Mouse (Mus musculus): ENCODE results near the gene Klhl26. TPM values are rescaled to one million over a fixed set of nuclear protein-coding genes. Genes with fewer than 3 reads are reported as not detected.

The Klhl26 gene
- total RNA-seq, 2 experiments from 2014 or later = 35.6 to 38.4 TPM

DNA sequence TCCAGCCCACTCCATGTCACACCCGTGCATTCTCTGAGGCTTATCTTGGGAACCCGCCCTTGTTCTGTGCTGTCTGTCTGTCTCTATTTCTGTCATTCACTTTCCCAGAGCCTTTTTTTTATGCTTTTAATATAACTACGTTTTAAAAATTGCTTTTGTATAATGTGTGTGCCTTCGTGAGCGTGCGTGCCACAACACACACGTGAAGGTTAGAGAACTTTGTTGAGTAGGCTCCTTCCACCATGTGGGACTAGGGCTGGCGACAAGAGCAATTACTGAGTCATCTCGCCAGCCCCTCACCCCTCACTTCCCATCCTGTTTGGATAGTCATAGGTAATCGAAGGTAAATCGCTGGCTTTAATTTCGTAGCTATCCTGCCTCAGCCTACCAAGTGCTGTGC, 25.8 kb upstream of the Klhl26 start:
- DNase-seq (ENCODE audit: low spot score in 2 of 2) = no peak

DNA sequence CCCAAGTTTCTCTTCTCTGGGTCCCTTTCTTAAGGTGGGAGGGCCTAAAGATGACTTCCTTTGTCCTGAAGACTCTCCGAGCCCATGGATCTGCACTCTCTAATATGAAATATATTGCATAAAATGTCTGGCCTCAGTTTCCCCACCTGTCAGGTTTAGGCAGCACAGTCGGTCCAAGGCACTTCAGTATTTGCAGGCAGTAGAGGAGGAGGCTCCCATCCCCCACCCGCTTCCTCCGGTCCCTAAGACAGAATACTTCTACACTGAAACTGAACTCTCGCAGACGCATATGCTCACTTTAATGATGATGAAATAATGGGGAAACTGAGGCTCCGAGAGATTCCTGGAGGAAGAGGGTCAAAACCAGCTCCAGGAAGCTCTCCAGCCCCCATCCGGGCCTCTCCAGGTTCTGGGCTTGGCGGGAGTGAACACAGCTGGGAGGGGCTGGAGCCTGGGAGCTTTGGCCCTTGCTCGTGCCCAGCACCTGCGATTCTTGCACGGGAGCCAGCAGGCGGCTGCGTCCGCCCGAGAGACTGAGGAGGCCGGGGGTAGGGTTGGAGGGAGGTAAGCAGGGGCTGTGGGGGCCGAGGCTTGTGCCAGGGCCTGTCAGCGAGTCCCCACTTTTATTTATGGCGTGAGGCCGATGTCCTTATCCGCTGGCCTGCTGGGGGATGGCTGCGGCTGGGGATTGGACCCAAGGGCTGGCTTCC, 25.2 kb upstream of the Klhl26 start:
- DNase-seq (ENCODE audit: low spot score in 2 of 2) = no peak

DNA sequence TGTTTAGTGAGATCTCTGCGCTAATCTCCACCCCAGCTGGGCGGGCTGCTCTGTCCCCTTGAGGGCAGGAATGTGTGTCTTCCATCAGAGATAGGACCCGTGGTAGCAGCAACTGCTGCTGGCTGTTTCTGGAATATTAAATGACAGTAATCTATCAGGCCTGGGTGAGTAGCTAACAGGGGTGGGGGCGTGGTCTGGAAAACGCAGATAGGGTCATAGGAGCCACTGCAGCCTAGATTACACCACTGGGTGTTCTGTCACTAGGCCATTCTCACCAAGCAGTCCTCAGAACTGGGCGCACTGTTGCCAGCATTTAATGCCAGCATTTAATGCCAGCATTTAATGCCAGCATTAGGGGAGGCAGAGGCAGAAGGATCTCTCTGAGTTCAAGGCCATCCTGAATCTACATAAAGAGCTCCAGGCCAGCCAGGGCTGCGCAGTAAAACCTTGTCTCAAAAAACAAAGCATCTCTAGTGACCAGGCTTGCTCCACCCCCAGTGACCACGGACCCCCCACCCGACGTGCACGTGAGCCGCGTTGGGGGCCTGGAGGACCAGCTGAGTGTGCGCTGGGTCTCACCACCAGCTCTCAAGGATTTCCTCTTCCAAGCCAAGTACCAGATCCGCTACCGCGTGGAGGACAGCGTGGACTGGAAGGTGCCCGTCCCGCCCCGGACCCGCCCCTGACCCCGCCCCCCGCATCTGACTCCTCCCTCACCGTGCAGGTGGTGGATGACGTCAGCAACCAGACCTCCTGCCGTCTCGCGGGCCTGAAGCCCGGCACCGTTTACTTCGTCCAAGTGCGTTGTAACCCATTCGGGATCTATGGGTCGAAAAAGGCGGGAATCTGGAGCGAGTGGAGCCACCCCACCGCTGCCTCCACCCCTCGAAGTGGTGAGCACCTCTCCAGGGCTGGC, 23.9 kb upstream of the Klhl26 start:
- no peak for DNase-seq (ENCODE audit: low spot score in 2 of 2)

DNA sequence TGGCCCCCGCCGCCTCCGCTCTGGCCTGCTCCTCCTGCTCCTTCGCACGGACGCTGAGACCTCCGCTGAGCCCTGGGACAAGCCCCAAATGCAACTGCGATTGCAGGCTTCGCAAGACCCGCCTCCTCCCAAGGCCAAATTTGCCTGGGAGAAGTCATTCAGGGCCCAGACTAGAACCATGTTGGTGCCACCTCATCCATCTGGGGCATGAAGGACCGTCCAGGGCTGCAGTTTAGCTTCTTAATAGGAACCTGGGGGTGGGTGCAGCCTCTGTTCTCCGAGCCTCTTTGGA, 18.9 kb upstream of the Klhl26 start:
- no peak for DNase-seq (ENCODE audit: low spot score in 2 of 2)

DNA sequence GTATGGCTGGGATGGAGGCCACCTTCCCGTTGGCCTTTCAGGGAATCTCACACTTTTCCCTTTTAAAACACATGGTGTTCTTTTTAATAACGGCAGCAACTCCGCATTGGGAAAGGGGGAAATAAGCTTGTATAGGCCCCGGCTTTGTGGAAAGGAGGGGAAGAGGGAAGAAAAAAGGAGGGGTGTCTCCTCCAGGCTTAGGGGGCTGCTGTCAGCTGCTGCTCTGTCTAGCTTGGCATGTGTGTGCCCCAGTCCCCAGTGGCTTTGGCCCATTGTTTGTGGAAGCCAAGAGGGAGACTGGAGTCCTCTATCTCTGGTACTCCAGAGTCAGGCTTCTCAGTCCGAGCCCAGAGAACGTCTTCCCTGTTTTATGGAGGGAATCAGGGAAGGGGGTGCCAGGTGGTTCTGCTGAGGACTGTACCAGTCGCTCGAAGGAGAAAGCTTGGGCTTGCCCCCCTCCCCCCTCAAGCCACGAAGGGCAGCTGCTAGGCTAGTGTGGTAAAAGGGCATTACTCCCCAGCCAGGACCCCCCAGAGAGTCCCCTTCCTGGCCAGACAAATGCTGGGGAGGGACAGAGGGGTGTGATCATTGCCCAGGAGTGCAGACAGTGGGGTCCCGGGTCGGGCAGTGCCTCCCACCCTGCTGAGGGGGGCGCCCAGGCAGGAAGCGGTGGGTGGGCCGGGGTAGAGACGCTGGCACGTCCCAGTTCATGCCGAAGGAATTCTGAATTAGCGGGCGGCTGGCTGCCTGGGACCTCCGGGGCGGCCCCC, 18.4 kb upstream of the Klhl26 start:
- DNase-seq (ENCODE audit: low spot score in 2 of 2) = no peak

DNA sequence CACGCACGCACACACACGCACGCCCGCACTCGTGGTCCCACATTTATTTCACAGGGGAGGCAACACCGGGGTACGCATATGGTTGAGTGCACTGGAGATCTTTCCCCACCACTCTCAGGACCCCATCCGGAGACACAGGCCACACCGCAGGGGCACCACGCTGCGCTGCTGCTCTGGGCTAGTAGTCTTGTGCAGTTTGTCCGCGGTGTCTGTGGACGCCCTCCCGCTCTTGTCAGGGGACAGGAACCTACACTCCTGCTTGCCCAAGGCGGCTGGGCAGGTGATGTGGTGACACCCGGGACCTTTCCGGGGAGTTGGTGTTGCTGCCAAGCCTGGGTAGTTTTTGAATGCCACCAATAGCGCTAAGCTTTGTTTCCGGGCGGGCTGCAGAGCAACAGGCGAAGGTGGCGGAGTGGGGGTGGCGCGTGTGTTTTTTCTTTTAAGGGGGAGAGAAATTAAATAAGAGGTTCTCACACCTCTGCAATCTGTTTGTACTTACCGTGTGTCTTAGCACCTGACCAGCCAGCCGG, 17.7 kb upstream of the Klhl26 start:
- DNase-seq (ENCODE audit: low spot score in 2 of 2) = no peak

DNA sequence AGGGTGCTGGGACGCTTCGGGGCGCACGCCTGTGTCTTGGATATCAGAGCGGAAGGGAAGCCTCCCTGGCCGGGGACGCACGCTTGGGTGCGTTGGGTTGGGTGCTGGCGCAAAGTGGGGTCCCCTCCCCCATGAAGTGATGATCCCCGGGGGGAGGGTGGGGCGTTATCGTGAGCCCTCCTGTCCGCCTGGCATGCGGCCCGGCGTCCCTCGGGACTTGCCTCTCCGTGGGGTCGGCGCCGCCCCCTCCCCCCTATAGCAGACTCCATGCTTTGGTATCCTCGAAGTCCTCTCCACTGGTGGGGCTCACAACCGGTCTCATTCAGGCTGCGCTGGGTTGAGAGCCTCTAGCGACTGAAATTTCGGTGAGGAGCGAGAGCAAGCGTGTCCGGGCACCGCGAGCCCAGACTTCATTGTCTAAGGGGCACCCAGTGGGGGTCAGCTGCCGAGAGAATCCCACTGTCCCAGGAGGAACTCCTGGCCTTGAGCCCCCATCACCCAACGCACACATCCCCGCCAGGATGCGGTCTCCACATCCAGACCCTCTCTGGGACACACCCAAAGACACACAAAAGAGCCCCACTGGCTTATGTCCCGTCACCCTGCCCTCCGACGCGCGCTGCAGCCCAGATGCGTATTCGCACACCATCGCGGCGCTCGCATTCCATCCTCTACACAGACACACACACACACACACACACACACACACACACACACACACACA, 17.1 kb upstream of the Klhl26 start:
- DNase-seq (ENCODE audit: low spot score in 2 of 2) = no peak

DNA sequence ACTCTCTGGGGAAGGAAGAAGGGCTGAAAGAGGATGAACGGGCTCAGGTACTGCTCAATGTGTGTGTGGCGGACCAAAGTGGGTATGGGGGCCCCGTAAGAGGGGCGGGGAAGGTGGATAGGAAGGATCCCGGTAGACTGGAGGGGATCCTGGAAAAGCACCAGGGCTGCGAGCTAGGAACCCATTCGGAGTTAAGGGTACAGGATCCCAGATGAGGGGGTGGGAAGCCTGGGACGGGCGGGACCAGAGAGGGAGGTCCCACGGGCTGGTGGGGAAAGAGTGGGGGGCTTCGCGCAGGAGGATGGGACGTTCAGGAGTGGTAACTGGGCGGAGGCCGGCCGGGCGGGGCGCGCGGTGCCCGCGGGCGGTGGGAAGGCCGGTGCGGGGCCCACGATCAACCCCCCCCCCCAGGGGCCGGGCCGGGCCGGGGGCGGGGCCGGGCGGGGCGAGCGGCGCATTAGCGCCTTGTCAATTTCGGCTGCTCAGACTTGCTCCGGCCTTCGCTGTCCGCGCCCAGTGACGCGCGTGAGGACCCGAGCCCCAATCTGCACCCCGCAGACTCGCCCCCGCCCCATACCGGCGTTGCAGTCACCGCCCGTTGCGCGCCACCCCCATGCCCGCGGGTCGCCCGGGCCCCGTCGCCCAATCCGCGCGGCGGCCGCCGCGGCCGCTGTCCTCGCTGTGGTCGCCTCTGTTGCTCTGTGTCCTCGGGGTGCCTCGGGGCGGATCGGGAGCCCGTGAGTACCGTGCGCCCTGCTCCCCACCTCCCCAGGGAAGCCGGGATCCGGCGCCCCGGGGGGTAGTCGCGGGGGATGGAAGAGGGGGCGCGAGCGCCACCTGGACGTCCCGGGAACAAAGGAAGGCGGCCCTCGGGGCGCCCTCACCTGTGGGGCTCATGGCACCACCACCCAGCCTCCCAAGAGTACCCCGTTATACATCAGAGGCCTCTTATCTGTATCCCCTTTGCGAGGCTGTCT, 16.2 kb upstream of the Klhl26 start, which contains the start of gene Crlf1:
Crlf1 (plus strand) TSS at position 495 of the 977 bp plus-strand sequence.
- no peak for DNase-seq (ENCODE audit: low spot score in 2 of 2)

DNA sequence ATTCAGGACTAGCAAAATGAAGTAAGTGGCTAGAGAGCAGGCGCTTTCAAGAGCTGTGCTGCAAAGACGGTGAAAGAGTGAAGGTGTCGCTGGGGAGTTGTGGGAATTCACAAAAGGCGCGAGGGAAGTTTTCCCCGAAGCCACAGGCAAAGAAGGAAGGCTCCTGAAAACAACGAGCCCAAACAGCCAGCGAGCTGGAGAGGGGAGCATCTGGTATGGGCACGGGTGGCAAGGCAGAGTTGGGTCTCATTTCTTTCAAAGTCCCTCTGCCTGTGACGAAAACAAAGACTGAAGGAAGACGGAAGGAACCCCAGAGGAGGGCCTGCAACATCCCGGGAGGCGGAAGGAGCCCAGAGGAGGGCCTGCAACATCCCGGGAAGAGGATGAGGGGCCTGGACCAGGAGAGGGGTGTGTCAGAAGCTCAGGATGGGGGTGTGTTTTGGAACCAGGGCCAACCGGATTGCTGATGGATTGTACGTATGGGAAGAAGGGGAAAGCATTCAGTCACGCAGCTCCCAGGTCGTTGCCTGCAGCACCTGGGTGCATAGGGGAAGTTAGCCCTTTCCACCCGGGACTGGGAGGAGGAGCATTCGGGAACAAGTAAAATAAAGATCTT, 14.2 kb upstream of the Klhl26 start:
- no peak for DNase-seq (ENCODE audit: low spot score in 2 of 2)

DNA sequence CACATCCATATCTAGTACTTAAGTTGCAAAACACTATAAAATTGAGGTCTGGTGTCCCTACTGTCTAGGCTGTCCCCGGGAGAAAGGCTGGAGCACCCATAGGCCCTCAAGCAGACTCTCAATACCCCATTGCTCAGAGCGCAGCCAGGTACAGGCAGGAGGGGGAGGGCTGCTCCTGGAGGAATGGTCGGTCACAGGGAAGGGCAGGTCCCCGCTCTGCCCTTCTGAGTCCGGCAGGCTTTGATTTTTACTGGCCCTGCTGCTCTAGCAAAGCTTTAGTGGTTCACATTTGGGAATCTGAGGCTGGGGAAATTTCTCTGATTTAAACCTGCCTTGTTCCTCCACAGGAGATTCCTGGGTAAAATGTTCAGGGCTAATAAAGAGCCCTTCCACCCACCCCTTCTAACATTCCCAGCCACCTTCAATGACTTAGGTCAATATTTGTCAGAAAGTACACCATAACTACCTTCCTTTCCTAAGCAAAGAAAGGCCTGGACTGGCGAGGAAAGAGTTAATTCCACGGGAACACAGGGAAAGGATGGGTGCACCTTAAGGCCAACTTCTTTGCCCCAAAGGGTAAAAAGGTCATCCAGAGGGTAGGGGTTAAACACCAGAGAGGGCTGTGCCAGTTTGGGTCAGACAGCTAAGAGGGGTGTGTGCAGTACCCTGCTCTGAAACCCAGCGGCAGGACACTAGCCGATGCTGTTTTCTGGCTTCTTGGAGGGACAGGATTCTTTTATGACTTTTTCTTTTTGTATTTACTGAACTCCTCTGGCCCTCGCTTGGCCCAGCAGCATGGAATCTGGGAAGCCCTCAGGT, 13.5 kb upstream of the Klhl26 start:
- no peak for DNase-seq (ENCODE audit: low spot score in 2 of 2)

DNA sequence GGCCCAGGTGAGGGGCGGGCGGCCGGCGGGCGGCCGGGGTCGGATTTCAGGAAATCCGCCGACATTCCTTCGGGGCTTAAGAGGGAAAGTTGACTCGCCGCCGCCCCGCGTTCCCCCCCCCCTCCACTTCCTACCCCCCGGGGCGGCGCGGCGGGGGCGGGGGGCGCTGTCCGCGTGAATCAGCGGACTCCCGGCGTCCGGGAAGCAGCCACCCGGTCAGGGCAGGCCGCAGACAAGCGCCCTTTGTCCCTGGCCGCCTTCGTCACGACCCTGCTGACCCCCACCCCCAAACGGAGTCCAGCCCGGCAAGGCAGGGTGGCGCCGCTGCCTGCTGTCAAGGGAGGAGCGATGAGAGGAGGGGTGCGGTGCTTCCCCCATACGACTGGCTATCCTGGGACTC, 12.8 kb upstream of the Klhl26 start:
- no peak for DNase-seq (ENCODE audit: low spot score in 2 of 2)

DNA sequence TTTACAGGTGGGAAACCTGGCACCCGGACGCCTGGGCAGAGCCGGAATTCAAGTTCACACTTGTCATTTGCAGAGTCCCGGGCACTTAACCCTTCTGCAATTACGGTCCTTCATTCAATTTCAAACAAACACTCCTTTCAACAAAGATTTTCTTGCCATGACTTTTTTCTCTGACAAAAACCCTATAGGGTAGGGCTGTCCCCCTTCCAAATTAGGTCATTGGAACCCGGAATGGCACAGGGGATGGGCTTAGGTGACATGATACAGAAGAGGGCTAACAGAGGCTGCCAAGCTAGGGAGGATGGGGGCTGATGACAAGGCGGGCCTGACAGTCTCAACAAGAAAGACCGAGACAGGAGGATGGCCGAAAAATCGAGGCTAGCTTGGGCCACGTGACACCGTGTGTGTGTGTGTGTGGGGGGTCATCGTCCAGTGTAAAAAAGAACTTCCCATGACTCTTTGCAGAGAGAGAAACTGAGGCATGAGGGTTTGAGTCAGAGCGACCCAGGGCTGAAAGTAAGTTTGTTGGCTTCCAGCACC, 12.2 kb upstream of the Klhl26 start:
- no peak for DNase-seq (ENCODE audit: low spot score in 2 of 2)

DNA sequence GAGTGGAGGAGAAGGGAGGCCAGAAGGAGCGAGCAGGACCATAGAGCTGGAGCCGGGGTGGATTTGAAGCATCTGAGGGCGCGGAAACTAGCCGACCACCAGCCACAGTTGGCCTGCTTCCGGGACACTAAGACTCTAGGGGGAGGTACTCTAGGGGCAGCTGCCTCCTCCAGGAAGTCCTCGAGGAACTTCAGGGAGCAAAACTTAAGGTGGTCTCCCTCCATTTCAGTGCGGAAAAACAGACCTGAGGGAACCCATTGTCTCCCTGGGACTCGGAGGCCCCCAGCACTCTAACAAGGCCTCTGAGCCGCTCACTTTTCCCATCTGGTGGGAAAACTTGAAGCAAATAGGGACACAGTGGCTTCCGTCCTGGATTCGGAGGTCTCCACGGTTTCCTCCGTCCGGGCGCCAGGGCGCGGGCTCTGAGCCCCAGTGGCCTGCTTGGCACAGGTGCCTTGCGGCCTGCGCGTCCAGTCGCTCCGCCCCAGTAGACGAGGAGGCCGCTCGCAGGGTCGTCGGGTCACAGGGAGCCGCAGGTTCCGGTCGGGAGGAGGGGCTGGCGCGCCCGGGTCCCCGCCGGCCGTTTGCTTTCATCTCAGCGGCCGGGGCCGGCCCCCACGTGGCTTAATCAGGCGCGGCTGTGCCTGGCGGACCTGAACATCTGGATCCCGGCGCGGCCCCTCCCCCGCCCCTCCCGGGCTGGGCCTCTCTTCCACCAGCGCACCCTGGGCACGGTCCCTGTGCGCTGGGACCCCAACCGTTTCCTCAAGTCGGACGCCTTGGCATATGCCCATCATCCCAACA, 11.4 kb upstream of the Klhl26 start:
- DNase-seq (ENCODE audit: low spot score in 2 of 2) = no peak

DNA sequence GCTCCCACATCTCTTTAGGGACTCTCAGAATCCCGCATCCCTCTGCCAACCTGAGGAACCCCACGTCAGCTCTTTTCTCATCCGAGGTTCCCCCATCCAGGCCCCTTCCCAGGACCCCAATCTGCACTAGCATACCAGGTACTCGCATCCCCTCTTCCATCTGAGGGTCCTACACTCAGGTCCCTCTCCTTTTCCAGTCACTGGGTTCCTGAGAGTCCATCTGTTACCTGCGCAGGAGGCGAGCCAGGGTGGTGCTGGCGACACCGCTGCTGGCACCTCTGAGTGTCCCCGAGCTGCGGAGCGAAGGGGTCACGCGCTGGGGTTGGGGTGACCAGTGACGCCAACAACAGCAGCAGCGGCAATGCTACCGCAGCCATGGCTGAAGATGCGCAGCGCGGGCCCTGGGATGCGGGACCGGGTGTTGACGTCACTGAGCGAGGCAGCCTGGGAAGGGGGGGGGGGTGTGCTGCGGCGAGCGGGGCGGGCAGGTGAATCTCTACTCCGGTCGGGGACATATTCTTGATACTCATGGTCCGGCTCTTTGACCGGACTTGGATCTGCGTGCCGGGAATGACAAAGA, 10.3 kb upstream of the Klhl26 start, which contains the start of gene Tmem59l:
Tmem59l (minus strand) TSS at position 418 of the 580 bp plus-strand sequence.
- DNase-seq (ENCODE audit: low spot score in 2 of 2) = no peak

DNA sequence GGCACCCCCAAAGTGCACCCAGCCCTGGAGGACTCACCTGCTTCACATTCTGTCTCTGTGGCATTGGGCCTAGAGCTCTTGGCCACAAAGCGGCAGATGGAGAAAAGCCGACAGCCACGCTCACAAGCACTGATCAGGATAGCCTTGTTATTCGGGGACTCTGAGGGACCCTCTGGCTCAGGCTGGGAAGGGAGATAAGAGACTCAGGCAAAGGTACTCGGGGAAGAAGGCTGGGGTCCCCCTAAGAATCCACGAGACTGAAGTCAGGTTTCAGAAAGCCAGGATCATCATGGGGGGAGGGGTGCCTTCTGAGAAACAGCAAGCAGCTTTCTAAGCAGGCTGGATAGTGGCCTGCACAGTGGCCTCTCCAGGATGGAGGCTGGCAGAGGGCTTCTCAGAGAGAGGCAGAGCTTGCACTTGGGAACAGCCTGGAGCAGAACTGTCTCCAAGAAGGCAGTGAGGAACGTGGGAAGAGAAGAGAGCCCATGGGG, 9.5 kb upstream of the Klhl26 start:
- DNase-seq (ENCODE audit: low spot score in 2 of 2) = no peak

DNA sequence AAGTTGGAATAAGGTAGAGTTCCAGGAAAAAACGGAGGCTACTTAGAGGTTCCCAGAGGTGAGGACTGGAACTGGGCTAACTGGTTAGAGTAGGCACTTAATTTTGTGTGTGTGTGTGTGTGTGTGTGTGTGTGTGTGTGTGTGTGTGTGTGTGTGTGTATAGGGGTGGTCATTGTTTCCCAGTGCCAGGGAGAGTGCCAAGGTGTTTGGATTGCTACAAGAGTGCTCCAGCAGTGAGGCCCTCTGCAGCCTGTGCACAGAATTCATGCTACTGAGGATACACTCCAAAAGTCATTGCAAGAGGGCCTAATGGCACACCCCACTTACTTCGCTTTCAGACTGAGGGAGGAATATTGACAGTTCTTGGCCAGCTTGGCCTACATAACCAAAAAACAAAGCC, 6.2 kb upstream of the Klhl26 start:
- DNase-seq (ENCODE audit: low spot score in 2 of 2) = no peak

DNA sequence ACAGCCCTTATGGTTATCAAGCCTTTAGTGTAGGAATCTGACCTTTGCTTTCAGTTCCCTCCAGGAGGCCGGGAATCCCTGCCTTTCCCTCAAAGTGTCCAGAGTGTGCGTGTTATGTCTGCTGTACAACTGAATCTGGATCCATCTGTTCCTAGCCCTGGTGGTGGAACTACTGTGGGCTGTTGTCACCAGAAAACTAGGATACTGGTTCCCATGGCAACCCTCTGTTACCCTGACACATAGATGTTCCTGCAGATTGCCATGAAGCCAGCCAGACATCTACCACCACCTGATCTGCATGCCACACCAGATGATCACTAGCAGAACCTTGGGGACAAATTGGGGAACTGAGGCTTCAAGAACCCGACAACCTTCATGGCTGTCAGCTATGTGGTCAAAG, 5.1 kb upstream of the Klhl26 start:
- no peak for DNase-seq (ENCODE audit: low spot score in 2 of 2)
